Mouse (Mus musculus): ENCODE results near the gene Trir. TPM values are rescaled to one million over a fixed set of nuclear protein-coding genes. Genes with fewer than 3 reads are reported as not detected.
A peak's percentile ranks its signal among the peaks of the same experiment; 100 is the strongest.

The Trir gene
- polyA plus RNA-seq, 1 experiment = 111 TPM

- 64% methylated on average over 25 of the region's 25 CpGs for WGBS
- Histone ChIP-seq H3K27me3 (replicated peaks; ENCODE audit: control insufficient read depth, insufficient read depth, low read length) (no peaks in the 10 kb centered on the region), H3K36me3 (ENCODE audit: control insufficient read depth, insufficient read depth, low read length) (no peaks in the 10 kb centered on the region), H3K4me1 (ENCODE audit: control insufficient read depth, insufficient read depth, low read length) (no peaks in the 10 kb centered on the region; the same call in 1 of the 2 replicates), H3K4me3 (ENCODE audit: insufficient read depth, low read depth, low read length) (no peak overlapping the region), H3K27ac (ENCODE audit: insufficient read depth, low read depth, low read length) (no peak overlapping the region)
- no peak for DNase-seq
- TF ChIP-seq CTCF (conservative IDR thresholded peaks at IDR 0.05; ENCODE audit: insufficient read depth, insufficient read length, low read depth, low read length) = no peak
These were observed 30.9 kb upstream of the Trir start for GRCm38 (mm10) chr8:84995680-84996079.

GRCm38 (mm10) chr8:84996978-84997377 is 29.6 kb upstream of the Trir start:
- H3K27ac ChIP-seq (ENCODE audit: insufficient read depth, low read depth, low read length) = no peak overlapping the region
- peaks cover 1% of the 10 kb centered on the region; the same call in 1 of the 2 replicates for H3K36me3 ChIP-seq (ENCODE audit: control insufficient read depth, insufficient read depth, low read length)
- no peaks in the 10 kb centered on the region for H3K27me3 ChIP-seq (replicated peaks; ENCODE audit: control insufficient read depth, insufficient read depth, low read length)
- no peaks in the 10 kb centered on the region for H3K4me1 ChIP-seq (ENCODE audit: control insufficient read depth, insufficient read depth, low read length)
- H3K4me3 ChIP-seq (ENCODE audit: insufficient read depth, low read depth, low read length) = no peak overlapping the region
- DNase-seq = no peak
- no peak for TF ChIP-seq POLR2A (IDR thresholded peaks at IDR 0.05; ENCODE audit: low read depth, low read length)
- TF ChIP-seq CTCF (conservative IDR thresholded peaks at IDR 0.05; ENCODE audit: insufficient read depth, insufficient read length, low read depth, low read length) = no peak
- WGBS = 90% methylated on average over 5 of the region's 5 CpGs

GRCm38 (mm10) chr8:84997649-84998295 is 28.9 kb upstream of the Trir start:
- Histone ChIP-seq H3K27ac (ENCODE audit: insufficient read depth, low read depth, low read length) (no peak overlapping the region), H3K27me3 (replicated peaks; ENCODE audit: control insufficient read depth, insufficient read depth, low read length) (no peaks in the 10 kb centered on the region), H3K4me1 (ENCODE audit: control insufficient read depth, insufficient read depth, low read length) (no peaks in the 10 kb centered on the region), H3K36me3 (ENCODE audit: control insufficient read depth, insufficient read depth, low read length) (peaks cover 1% of the 10 kb centered on the region), H3K4me3 (ENCODE audit: insufficient read depth, low read depth, low read length) (no peak overlapping the region)
- 15% methylated on average over 19 of the region's 19 CpGs for WGBS
- peak; percentile 88 for DNase-seq
- TF ChIP-seq POLR2A (IDR thresholded peaks at IDR 0.05; ENCODE audit: low read depth, low read length) (no peak), CTCF (conservative IDR thresholded peaks at IDR 0.05; ENCODE audit: insufficient read depth, insufficient read length, low read depth, low read length) (peak; percentile 97)

GRCm38 (mm10) chr8:85007686-85008085 is 18.9 kb upstream of the Trir start:
- Histone ChIP-seq H3K27me3 (replicated peaks; ENCODE audit: control insufficient read depth, insufficient read depth, low read length) (no peaks in the 10 kb centered on the region), H3K4me1 (ENCODE audit: control insufficient read depth, insufficient read depth, low read length) (no peaks in the 10 kb centered on the region), H3K27ac (ENCODE audit: insufficient read depth, low read depth, low read length) (no peak overlapping the region), H3K4me3 (ENCODE audit: insufficient read depth, low read depth, low read length) (no peak overlapping the region), H3K36me3 (ENCODE audit: control insufficient read depth, insufficient read depth, low read length) (no peaks in the 10 kb centered on the region; the same call in 1 of the 2 replicates)
- peak; percentile 43 for DNase-seq
- TF ChIP-seq CTCF (conservative IDR thresholded peaks at IDR 0.05; ENCODE audit: insufficient read depth, insufficient read length, low read depth, low read length) (peak; percentile 47), POLR2A (IDR thresholded peaks at IDR 0.05; ENCODE audit: low read depth, low read length) (no peak)
- 21% methylated on average over 25 of the region's 25 CpGs for WGBS

- no peak overlapping the region for H3K27ac ChIP-seq (ENCODE audit: insufficient read depth, low read depth, low read length)
- no peaks in the 10 kb centered on the region for H3K36me3 ChIP-seq (ENCODE audit: control insufficient read depth, insufficient read depth, low read length)
- H3K27me3 ChIP-seq (replicated peaks; ENCODE audit: control insufficient read depth, insufficient read depth, low read length) = no peaks in the 10 kb centered on the region
- TF ChIP-seq POLR2A (IDR thresholded peaks at IDR 0.05; ENCODE audit: low read depth, low read length) (no peak), CTCF (conservative IDR thresholded peaks at IDR 0.05; ENCODE audit: insufficient read depth, insufficient read length, low read depth, low read length) (no peak)
- no peak overlapping the region for H3K4me3 ChIP-seq (ENCODE audit: insufficient read depth, low read depth, low read length)
- H3K4me1 ChIP-seq (ENCODE audit: control insufficient read depth, insufficient read depth, low read length) = no peaks in the 10 kb centered on the region
- no peak for DNase-seq
- WGBS = 13% methylated on average over 28 of the region's 28 CpGs
These were observed 15.4 kb upstream of the Trir start for GRCm38 (mm10) chr8:85011242-85011641.

- no peaks in the 10 kb centered on the region for H3K4me1 ChIP-seq (ENCODE audit: control insufficient read depth, insufficient read depth, low read length)
- no peak overlapping the region for H3K27ac ChIP-seq (ENCODE audit: insufficient read depth, low read depth, low read length)
- no peak for TF ChIP-seq POLR2A (IDR thresholded peaks at IDR 0.05; ENCODE audit: low read depth, low read length)
- TF ChIP-seq CTCF (conservative IDR thresholded peaks at IDR 0.05; ENCODE audit: insufficient read depth, insufficient read length, low read depth, low read length) = peak; percentile 78
- no peaks in the 10 kb centered on the region for H3K36me3 ChIP-seq (ENCODE audit: control insufficient read depth, insufficient read depth, low read length)
- H3K27me3 ChIP-seq (replicated peaks; ENCODE audit: control insufficient read depth, insufficient read depth, low read length) = no peaks in the 10 kb centered on the region
- DNase-seq = peak; percentile 85
- 5% methylated on average over 25 of the region's 26 CpGs for WGBS
- H3K4me3 ChIP-seq (ENCODE audit: insufficient read depth, low read depth, low read length) = peak overlapping the region; percentile 33; the same call in 1 of the 2 replicates
These were observed 13.3 kb upstream of the Trir start for GRCm38 (mm10) chr8:85013230-85013840.

- H3K4me1 ChIP-seq (ENCODE audit: control insufficient read depth, insufficient read depth, low read length) = no peaks in the 10 kb centered on the region
- no peaks in the 10 kb centered on the region for H3K27me3 ChIP-seq (replicated peaks; ENCODE audit: control insufficient read depth, insufficient read depth, low read length)
- TF ChIP-seq CTCF (conservative IDR thresholded peaks at IDR 0.05; ENCODE audit: insufficient read depth, insufficient read length, low read depth, low read length) (no peak), POLR2A (IDR thresholded peaks at IDR 0.05; ENCODE audit: low read depth, low read length) (no peak)
- DNase-seq = no peak
- H3K36me3 ChIP-seq (ENCODE audit: control insufficient read depth, insufficient read depth, low read length) = no peaks in the 10 kb centered on the region
- 67% methylated on average over 2 of the region's 2 CpGs for WGBS
- H3K4me3 ChIP-seq (ENCODE audit: insufficient read depth, low read depth, low read length) = peak within 1 kb of the TSS; percentile 33; the same call in 1 of the 2 replicates
- H3K27ac ChIP-seq (ENCODE audit: insufficient read depth, low read depth, low read length) = no peak within 1 kb of the TSS
These were observed 12.2 kb upstream of the Trir start, which contains the start of gene Best2 for GRCm38 (mm10) chr8:85014431-85014830. TSS of gene Best2 (minus strand) at chr8:85014531.
